Mouse (Mus musculus): Measurements from ENCODE around the gene Agps. TPM values are rescaled to one million over a fixed set of nuclear protein-coding genes. Genes with fewer than 3 reads are reported as not detected.

Agps gene
- polyA plus RNA-seq (2012; rRNA removed): 6.1 and 7.1 TPM in 2 replicates

GRCm38 (mm10) chr2:75831881-75832633 is at the start of gene Agps:
TSS of gene Agps (plus strand) at chr2:75832177.

GRCm38 (mm10) chr2:75938117-75939063 is 106.4 kb downstream of the Agps start, which contains the start of gene Ttc30b:
TSS of gene Ttc30b (minus strand) at chr2:75938585.

GRCm38 (mm10) chr2:75977752-75978368 is 145.9 kb downstream of the Agps start, which contains the start of gene Ttc30a2:
TSS of gene Ttc30a2 (minus strand) at chr2:75978170.

Other genes starting within 250 kb of the Agps start
- 421 and 455 TPM in 2 replicates for gene Hnrnpa3, start 172.9 kb upstream of the Agps start, polyA plus RNA-seq (2012; rRNA removed)
- 27.2 and 33.8 TPM in 2 replicates for gene Nfe2l2, start 127.5 kb upstream of the Agps start, polyA plus RNA-seq (2012; rRNA removed)
- gene Ttc30b, start 106.4 kb downstream of the Agps start, polyA plus RNA-seq (2012; rRNA removed): 0.57 and 0.68 TPM in 2 replicates
- 0.02 and 0.06 TPM in 2 replicates for gene Ttc30a2, start 146.0 kb downstream of the Agps start, polyA plus RNA-seq (2012; rRNA removed)
- gene Ttc30a1, start 149.8 kb downstream of the Agps start, polyA plus RNA-seq (2012; rRNA removed): 0.92 and 1.1 TPM in 2 replicates